Mouse (Mus musculus) forebrain, embryonic 16.5 days (tissue): ENCODE results near the gene Socs1. TPM values are rescaled to one million over a fixed set of nuclear protein-coding genes. Genes with fewer than 3 reads are reported as not detected.

ENCODE experiments used
- ATAC-seq: fragments of 200-750 bp; cut with Nextera tagmentation; 2 replicates; pipeline ENCODE4 v1.8.0; 2017; ENCODE audit warnings: mild to moderate bottlenecking, moderate library complexity
- H3K27ac ChIP-seq: fragments of 300-500 bp; sonication (generic); 2 replicates; pipeline ENCODE4 v1.5.1; 2014; ENCODE audit warnings: low read length, control low read depth
- H3K27me3 ChIP-seq: fragments of 300-500 bp; sonication (generic); replicated peaks from 2 replicates; pipeline ENCODE4 v1.6.1; 2014; ENCODE audit warnings: low read length; ENCODE audit not compliant: control insufficient read depth, insufficient read depth
- H3K36me3 ChIP-seq: fragments of 300-500 bp; sonication (generic); 2 replicates; pipeline ENCODE4 v1.6.1; 2014; ENCODE audit not compliant: control insufficient read depth, insufficient read depth
- H3K4me1 ChIP-seq: fragments of 300-500 bp; sonication (generic); replicated peaks from 2 replicates; pipeline ENCODE4 v1.6.1; 2014; ENCODE audit warnings: low read length; ENCODE audit not compliant: control insufficient read depth, insufficient read depth
- H3K4me2 ChIP-seq: fragments of 300-500 bp; sonication (generic); 2 replicates; pipeline ENCODE4 v1.6.1; 2014; ENCODE audit warnings: mild to moderate bottlenecking, low read length, control low read depth
- H3K4me3 ChIP-seq: fragments of 300-500 bp; sonication (generic); replicated peaks from 2 replicates; pipeline ENCODE4 v1.5.1; 2014; ENCODE audit warnings: mild to moderate bottlenecking, low read length, control low read depth
- H3K9ac ChIP-seq: fragments of 300-500 bp; sonication (generic); replicated peaks from 2 replicates; pipeline ENCODE4 v1.6.1; 2014; ENCODE audit warnings: low read depth, low read length, control low read depth
- H3K9me3 ChIP-seq: fragments of 300-500 bp; sonication (generic); 2 replicates; pipeline ENCODE4 v1.6.1; 2016; ENCODE audit warnings: low read length; ENCODE audit not compliant: control insufficient read depth
- WGBS: fragments of 180-500 bp; shearing (Covaris S2); extraction: QIAGEN DNeasy Blood & Tissue Kit; methylation state at CpG from one replicate; pipeline ENCODE4 v1.1.7; 2014; 5-methylcytosine and 5-hydroxymethylcytosine counted together
- polyA plus RNA-seq: library from polyadenylated mRNA; unstranded; fragments of >200 nt; fragmentation: Nextera tagmentation; extraction: Ambion mirVana; gene quantifications from 2 replicates; pipeline ENCODE4 v1.2.1, GENCODE M21; 2015

The Socs1 gene
- polyA plus RNA-seq, 1 experiment from 2014 or later, result 1.7 TPM

DNA sequence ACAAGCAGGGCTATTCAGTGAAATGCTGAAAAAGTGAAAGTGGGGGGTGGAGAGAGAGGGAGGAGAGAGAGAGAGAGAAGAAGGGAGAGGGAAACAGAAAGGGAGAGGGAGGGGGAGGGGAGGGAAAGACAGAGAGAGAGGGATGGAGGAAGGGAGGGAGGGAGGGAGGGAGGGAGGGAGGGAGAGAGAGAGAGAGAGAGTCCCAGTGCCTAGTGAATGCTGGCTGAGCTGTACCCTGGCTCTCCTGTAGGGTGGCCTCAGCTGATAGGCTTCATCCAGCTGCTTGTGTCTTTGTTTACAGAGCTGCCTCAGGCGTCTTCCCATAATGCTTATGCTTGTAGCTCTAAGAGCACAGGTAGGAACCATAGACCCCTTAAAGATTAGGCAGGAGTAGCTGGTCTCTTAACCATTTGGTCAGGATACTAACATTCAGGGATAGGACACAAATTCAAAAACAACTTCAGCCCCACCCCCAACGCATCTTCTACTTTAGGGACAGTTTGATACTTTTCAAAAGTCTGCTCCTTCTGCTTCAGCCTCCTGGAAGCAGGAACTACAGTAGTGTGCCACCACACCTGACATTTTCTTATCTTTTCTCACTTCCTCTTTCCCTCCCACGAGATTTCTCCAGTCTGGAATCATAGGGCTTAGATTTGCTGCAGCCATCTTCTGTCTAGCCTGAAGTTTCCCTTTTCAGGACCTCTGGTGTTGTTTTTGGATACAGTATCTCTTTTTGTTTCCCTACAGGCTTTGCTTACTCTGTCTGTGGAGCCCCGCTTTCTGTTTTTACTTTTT, 14.6 kb downstream of the Socs1 start:
- Histone ChIP-seq H3K9ac (no peak overlapping the region), H3K36me3 (no peaks in the 10 kb centered on the region), H3K4me1 (no peaks in the 10 kb centered on the region), H3K4me3 (no peak overlapping the region), H3K4me2 (no peak overlapping the region), H3K9me3 (no peaks in the 10 kb centered on the region), H3K27me3 (no peaks in the 10 kb centered on the region), H3K27ac (no peak overlapping the region)
- ATAC-seq, result no peak
- 48% methylated on average over 4 of the region's 4 CpGs for WGBS

DNA sequence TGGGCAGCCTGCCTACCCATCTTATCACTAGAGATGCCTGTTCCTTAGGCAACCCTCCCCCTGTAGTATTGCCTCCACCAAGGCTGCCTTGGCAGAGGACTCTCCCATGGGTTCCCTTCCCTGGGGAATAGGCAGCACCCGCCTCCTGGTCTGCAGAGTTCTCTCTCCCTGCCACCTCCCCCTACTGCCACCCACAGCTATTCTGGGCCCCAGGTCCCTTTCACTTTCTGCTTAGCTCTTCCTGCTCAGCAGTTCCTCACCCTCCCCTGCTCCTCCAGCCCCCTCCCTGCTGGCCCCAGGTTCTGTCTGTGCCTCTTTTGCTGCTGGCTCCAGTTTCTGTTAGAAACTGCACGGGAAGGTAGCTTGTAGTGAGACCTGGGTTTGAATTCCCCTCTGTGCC, 15.7 kb downstream of the Socs1 start:
- H3K27me3 ChIP-seq, result no peaks in the 10 kb centered on the region
- no peak overlapping the region for H3K4me2 ChIP-seq
- H3K9me3 ChIP-seq, result no peaks in the 10 kb centered on the region
- H3K4me1 ChIP-seq, result no peaks in the 10 kb centered on the region
- ATAC-seq, result no peak
- H3K36me3 ChIP-seq, result no peaks in the 10 kb centered on the region
- no peak overlapping the region for H3K27ac ChIP-seq
- H3K9ac ChIP-seq, result no peak overlapping the region
- no peak overlapping the region for H3K4me3 ChIP-seq
- 46% methylated on average over 2 of the region's 2 CpGs for WGBS

- H3K4me3 ChIP-seq, result no peak overlapping the region
- H3K27ac ChIP-seq, result no peak overlapping the region
Observed at GRCm38 (mm10) chr16:10768821-10769220, 16.5 kb downstream of the Socs1 start.

DNA sequence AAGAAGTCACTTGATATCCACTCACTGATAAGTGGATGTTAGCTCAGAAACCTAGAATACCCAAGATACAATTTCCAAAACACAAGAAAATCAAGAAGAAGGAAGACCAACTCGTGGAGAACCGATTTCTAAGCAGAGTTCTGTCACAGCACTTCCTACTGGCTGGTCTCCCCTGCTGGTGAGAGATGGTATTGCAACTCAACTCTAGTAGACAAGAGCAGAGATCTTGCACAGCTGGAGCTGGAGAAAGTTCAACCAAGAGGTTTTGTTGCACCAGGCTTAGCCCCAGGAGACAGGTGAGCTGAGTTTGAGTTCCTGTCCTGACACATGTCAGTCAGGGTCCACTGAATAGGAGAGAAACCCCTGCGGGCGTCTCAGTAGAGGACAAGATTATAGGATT, 18.2 kb downstream of the Socs1 start:
- ATAC-seq, result no peak
- 40% methylated on average over 4 of the region's 4 CpGs for WGBS
- H3K4me3 ChIP-seq, result no peak overlapping the region

More at GRCm38 (mm10) chr16:10768821-10769220, 16.5 kb downstream of the Socs1 start:
- no peaks in the 10 kb centered on the region for H3K27me3 ChIP-seq
- H3K9ac ChIP-seq, result no peak overlapping the region
- H3K4me2 ChIP-seq, result no peak overlapping the region
- H3K4me1 ChIP-seq, result no peaks in the 10 kb centered on the region
- ATAC-seq, result no peak
- 69% methylated on average over 9 of the region's 9 CpGs for WGBS
- no peaks in the 10 kb centered on the region for H3K36me3 ChIP-seq
- H3K9me3 ChIP-seq, result no peaks in the 10 kb centered on the region

GRCm38 (mm10) chr16:10764323-10764722, 21.0 kb downstream of the Socs1 start:
- Histone ChIP-seq H3K9ac (no peak overlapping the region), H3K27me3 (no peaks in the 10 kb centered on the region), H3K27ac (no peak overlapping the region), H3K4me2 (no peak overlapping the region), H3K4me1 (no peaks in the 10 kb centered on the region), H3K4me3 (no peak overlapping the region), H3K36me3 (no peaks in the 10 kb centered on the region), H3K9me3 (no peaks in the 10 kb centered on the region)
- ATAC-seq, result no peak
- 74% methylated on average over 2 of the region's 2 CpGs for WGBS

More for the DNA sequence above, 18.2 kb downstream of the Socs1 start:
- no peaks in the 10 kb centered on the region for H3K4me1 ChIP-seq
- H3K27me3 ChIP-seq, result no peaks in the 10 kb centered on the region
- no peak overlapping the region for H3K4me2 ChIP-seq
- H3K9ac ChIP-seq, result no peak overlapping the region
- H3K9me3 ChIP-seq, result no peaks in the 10 kb centered on the region
- no peaks in the 10 kb centered on the region for H3K36me3 ChIP-seq
- H3K27ac ChIP-seq, result no peak overlapping the region

DNA sequence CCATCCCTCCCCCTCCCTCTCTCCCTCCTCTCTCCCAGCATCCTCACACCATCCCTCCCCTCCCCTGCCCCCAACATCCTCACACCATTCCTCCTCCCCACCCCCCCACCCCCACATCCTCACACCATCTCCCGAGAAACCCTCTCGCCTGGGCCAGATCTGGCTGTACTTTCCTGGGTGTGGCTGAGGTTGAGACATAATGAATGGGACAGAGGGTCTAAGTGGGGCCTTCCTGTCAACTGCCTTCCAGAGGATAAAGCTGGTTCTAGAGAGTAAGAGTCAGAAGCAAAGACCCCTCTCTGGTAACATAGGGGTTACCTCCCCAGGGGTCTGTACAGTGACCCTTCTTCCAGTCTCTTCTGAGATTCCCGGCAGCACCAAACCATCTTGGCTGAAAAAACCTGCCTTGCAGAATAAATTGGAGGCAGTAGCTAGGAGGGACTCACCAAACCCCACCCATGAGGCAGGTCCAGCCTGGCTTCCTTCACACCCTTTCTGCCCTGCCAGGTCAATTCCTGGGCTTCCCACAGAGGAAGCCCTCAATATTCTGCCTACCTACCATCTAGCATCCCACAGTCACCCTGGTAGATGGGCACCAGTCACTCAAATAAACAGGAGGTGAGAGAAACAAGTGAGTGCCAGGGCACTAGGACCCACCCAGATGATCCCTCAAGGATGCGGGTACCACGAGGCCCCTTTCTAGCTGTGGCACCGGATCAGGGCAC, 21.6 kb downstream of the Socs1 start:
- Histone ChIP-seq H3K27me3 (no peaks in the 10 kb centered on the region), H3K4me2 (no peak overlapping the region), H3K4me3 (no peak overlapping the region), H3K9me3 (no peaks in the 10 kb centered on the region), H3K27ac (no peak overlapping the region), H3K36me3 (no peaks in the 10 kb centered on the region), H3K4me1 (no peaks in the 10 kb centered on the region), H3K9ac (no peak overlapping the region)
- ATAC-seq, result no peak
- 61% methylated on average over 6 of the region's 6 CpGs for WGBS

GRCm38 (mm10) chr16:10762569-10763180, 22.7 kb downstream of the Socs1 start:
- Histone ChIP-seq H3K4me1 (no peaks in the 10 kb centered on the region), H3K4me2 (no peak overlapping the region), H3K36me3 (no peaks in the 10 kb centered on the region), H3K4me3 (no peak overlapping the region), H3K27me3 (no peaks in the 10 kb centered on the region), H3K27ac (no peak overlapping the region), H3K9me3 (no peaks in the 10 kb centered on the region), H3K9ac (no peak overlapping the region)
- ATAC-seq, result no peak
- 81% methylated on average over 5 of the region's 5 CpGs for WGBS

DNA sequence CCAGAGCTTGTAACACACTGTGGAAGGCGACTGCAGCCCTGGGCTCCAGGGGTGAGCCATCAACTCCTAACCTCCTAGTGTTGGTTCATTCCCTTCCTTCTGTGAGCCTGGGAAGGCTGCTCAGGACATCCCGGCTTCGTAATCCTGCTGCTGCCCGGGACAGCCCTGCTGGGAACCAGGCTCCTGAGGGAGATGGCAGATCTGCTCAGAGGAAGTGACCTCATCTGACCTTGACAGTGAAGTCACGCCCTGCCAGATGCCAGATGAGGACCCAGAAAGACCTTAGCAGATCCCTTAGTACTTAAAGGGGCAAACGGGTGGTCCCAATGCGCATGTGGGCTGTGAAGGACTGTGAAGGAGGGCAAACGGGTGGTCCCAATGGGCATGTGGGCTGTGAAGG, 24.2 kb downstream of the Socs1 start:
- Histone ChIP-seq H3K4me3 (no peak overlapping the region), H3K27me3 (no peaks in the 10 kb centered on the region), H3K4me2 (no peak overlapping the region), H3K4me1 (no peaks in the 10 kb centered on the region), H3K27ac (no peak overlapping the region), H3K36me3 (no peaks in the 10 kb centered on the region), H3K9ac (no peak overlapping the region), H3K9me3 (no peaks in the 10 kb centered on the region)
- 82% methylated on average over 8 of the region's 8 CpGs for WGBS
- ATAC-seq, result no peak

GRCm38 (mm10) chr16:10756168-10756567, 29.2 kb downstream of the Socs1 start:
- ATAC-seq, result no peak
- Histone ChIP-seq H3K9me3 (no peaks in the 10 kb centered on the region), H3K36me3 (no peaks in the 10 kb centered on the region), H3K9ac (no peak overlapping the region), H3K4me3 (no peak overlapping the region), H3K27me3 (no peaks in the 10 kb centered on the region), H3K4me1 (no peaks in the 10 kb centered on the region), H3K27ac (no peak overlapping the region), H3K4me2 (no peak overlapping the region)
- 80% methylated on average over 5 of the region's 6 CpGs for WGBS
